Mouse (Mus musculus): ENCODE data around the gene Pde4a.
A peak's percentile ranks its signal among the peaks of the same experiment; 100 is the strongest.
"Not testable (repeated sequence)": the region's sequence is repeated elsewhere in the genome, so short reads cannot be mapped to it uniquely, and the experiment has no call there.

Pde4a gene

GRCm38 (mm10) chr9:21183905-21184413 is 18.4 kb downstream of the Pde4a start:
- DNase-seq (ENCODE audit: low spot score), result no peak

GRCm38 (mm10) chr9:21184733-21185132 is 19.2 kb downstream of the Pde4a start:
- no peak for DNase-seq (ENCODE audit: low spot score)

GRCm38 (mm10) chr9:21185436-21185835 is 19.9 kb downstream of the Pde4a start:
- DNase-seq (ENCODE audit: low spot score), result no peak

GRCm38 (mm10) chr9:21189905-21190304 is 24.4 kb downstream of the Pde4a start:
- DNase-seq (ENCODE audit: low spot score), result no peak

- DNase-seq (ENCODE audit: low spot score), result no peak
Observed at GRCm38 (mm10) chr9:21190670-21191069, 25.2 kb downstream of the Pde4a start.

- no peak for DNase-seq (ENCODE audit: low spot score)
Observed at GRCm38 (mm10) chr9:21193786-21194185, 28.3 kb downstream of the Pde4a start.

GRCm38 (mm10) chr9:21194787-21195493 is 29.4 kb downstream of the Pde4a start:
- DNase-seq (ENCODE audit: low spot score), result no peak

GRCm38 (mm10) chr9:21195736-21196505 is 30.4 kb downstream of the Pde4a start:
- DNase-seq (ENCODE audit: low spot score), result not testable (repeated sequence)

- DNase-seq (ENCODE audit: low spot score), result no peak
Observed at GRCm38 (mm10) chr9:21196521-21197433, 31.3 kb downstream of the Pde4a start.

- DNase-seq (ENCODE audit: low spot score), result no peak
Observed at GRCm38 (mm10) chr9:21197981-21198380, 32.5 kb downstream of the Pde4a start.

GRCm38 (mm10) chr9:21198960-21199359 is 33.4 kb downstream of the Pde4a start:
- no peak for DNase-seq (ENCODE audit: low spot score)

- DNase-seq (ENCODE audit: low spot score), result no peak
Observed at GRCm38 (mm10) chr9:21204156-21204527, 38.6 kb downstream of the Pde4a start.

GRCm38 (mm10) chr9:21204528-21205272 is 39.2 kb downstream of the Pde4a start:
- DNase-seq (ENCODE audit: low spot score), result no peak

- no peak for DNase-seq (ENCODE audit: low spot score)
Observed at GRCm38 (mm10) chr9:21206848-21207247, 41.3 kb downstream of the Pde4a start.

GRCm38 (mm10) chr9:21208626-21209025 is 43.1 kb downstream of the Pde4a start:
- no peak for DNase-seq (ENCODE audit: low spot score)

- no peak for DNase-seq (ENCODE audit: low spot score)
Observed at GRCm38 (mm10) chr9:21210821-21211220, 45.3 kb downstream of the Pde4a start.

GRCm38 (mm10) chr9:21211624-21212023 is 46.1 kb downstream of the Pde4a start:
- DNase-seq (ENCODE audit: low spot score), result no peak

GRCm38 (mm10) chr9:21213617-21214190 is 48.2 kb downstream of the Pde4a start:
- DNase-seq (ENCODE audit: low spot score), result no peak

- DNase-seq (ENCODE audit: low spot score), result peak; percentile 36
Observed at GRCm38 (mm10) chr9:21216050-21216841, 50.7 kb downstream of the Pde4a start.

GRCm38 (mm10) chr9:21219820-21220219 is 54.3 kb downstream of the Pde4a start:
- DNase-seq (ENCODE audit: low spot score), result no peak
